Mouse (Mus musculus): Measurements from ENCODE around the gene Creb5. TPM values are rescaled to one million over a fixed set of nuclear protein-coding genes. Genes with fewer than 3 reads are reported as not detected.

Gene Creb5
- total RNA-seq, 2 experiments from 2014 or later: 5.0 to 5.2 TPM

- no peak for DNase-seq
Observed at GRCm38 (mm10) chr6:53596402-53596801, 309.3 kb downstream of the Creb5 start.

DNA sequence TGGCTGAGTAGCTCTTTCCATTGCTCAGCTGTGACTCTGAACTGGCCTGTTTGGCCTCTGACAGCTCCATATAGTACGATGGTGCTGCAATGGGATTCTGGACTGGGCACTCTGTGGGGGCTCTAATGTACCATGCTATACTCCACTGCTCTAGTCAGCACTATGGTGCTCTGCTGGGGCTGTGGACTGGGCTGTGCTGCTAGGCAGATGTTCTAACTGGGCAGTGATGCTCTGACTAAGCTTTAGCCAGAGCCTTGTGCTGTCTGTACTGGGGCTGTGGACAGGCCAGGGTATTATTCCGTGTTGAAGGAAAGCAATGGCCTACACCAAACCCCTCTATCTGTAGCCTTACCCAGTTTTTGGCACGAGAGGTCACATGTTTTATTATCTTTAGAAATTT lies 316.0 kb downstream of the Creb5 start:
- DNase-seq: no peak

- DNase-seq: no peak
Observed at GRCm38 (mm10) chr6:53603695-53604094, 316.6 kb downstream of the Creb5 start.

DNA sequence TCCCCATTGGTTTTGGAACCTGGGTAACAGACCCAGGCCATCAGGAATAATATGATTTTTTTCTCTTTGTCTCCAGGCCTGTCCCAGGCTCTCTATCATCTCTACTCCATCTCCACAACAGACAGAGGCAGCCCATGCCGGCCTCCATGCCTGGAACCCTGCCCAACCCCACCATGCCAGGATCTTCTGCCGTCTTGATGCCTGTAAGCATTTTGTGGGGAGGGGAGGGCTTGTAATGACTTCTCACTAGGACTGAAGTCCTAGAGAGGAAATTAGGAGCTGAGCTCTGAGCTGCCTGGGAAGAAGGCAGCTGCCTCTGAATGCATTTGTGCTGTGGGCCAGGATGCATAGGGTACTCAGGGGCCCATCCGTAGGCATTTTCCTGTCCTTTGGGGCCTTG lies 317.3 kb downstream of the Creb5 start:
- no peak for DNase-seq

GRCm38 (mm10) chr6:53605184-53605583 lies 318.1 kb downstream of the Creb5 start:
- no peak for DNase-seq

DNA sequence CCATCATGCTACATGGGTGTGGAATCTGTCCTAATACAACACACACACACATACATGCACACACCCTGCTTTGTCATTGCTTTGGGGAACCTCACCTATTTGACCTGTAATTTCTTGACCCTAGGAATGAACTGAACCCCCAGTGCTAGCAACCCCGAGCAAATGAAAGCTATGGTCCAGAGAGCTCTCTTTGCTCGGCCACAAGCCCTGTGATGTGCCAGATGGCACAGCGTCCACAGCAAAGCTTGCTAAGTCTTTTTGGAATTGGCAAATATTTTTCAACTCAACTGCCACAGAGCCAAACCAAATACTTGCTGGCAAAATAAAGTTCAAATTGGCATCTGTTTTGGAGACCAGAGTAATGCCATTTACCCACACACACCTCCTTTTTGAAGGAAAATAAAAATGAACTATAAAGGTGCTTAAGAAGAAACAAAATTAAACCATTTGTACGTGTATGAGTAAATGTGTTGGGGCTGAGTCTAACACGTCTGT lies 324.4 kb downstream of the Creb5 start:
- DNase-seq: no peak

DNA sequence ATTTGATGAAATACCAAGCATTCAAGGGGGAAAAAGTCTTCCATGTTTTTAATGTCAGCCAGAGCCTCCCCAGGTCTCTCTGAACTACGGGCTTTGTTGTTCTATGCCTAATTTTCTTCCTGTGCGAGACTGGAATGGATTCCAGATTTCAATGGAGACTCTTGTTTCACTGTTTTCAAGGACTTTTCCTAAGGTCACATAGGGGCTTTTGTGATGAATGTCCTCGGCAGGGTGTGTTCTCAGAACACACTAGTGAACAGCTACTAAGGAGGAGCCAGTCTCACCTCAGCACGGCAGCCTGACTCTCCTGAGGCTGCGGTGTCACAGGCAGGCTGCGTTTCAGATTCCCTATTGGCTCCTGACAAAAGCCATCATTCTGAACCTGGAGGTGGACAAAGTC lies 325.6 kb downstream of the Creb5 start:
- no peak for DNase-seq

DNA sequence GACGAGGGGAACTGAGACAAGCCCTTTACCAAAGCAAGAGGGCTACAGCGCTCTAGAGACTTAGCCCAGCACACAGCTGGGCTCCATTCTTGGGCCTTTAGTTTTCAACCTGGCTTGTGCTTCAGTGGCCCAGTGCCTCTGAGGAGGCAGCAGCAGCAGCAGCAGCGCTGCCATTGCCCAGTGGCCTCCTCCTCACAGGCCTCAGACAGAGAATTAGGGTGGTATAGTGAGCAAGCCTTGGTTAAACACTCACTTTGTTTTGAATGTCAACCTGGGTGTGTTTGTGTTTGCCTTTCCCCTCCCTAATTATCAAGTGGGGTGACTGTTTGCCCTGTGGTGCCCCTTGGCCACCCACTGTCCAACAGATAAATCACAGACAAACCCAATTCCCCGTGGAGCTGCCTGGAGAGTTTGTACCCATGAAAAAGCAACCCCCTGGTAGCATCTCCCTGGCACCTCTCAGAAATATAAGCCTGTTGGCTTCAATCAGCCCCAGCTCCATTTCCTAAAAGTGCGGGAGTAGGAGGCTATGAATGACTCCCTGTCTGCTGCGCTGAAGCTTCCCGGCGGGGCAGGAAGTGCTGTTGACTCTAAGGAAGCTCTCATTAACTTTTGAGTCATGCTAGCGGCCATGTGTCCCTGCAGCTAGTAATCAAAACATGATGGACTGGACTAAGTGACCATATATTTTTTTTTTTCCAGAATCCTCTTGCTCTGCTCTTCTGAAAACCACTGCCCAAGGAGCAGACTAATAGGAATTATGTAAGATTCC lies 328.6 kb downstream of the Creb5 start:
- no peak for DNase-seq

- DNase-seq: no peak
Observed at GRCm38 (mm10) chr6:53618164-53618563, 331.1 kb downstream of the Creb5 start.

- DNase-seq: no peak
Observed at GRCm38 (mm10) chr6:53619676-53620075, 332.6 kb downstream of the Creb5 start.

- DNase-seq: no peak
Observed at GRCm38 (mm10) chr6:53621295-53621694, 334.2 kb downstream of the Creb5 start.

- no peak for DNase-seq
Observed at GRCm38 (mm10) chr6:53624455-53625276, 337.6 kb downstream of the Creb5 start.

- no peak for DNase-seq
Observed at GRCm38 (mm10) chr6:53626044-53626443, 339.0 kb downstream of the Creb5 start.

- no peak for DNase-seq
Observed at GRCm38 (mm10) chr6:53628714-53629113, 341.6 kb downstream of the Creb5 start.

DNA sequence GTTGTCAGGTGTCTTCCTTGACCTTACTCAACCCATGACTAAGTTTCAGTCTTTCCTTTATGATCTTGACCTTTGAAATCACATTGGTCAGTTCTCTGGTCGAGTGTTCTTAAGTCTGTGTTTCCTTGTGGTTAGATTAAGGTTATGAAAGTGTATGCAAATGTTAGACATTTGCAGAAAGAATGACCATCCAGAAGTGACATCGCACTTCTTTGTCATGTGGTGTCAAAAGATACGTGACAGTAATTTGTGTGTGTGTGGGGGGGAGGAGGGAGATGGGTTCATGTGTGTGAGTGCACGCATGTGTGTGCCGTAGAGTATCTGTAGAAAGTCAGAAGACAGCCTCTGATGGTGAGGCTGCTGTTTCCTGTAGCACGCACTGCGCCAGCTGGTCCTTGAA lies 348.4 kb downstream of the Creb5 start:
- no peak for DNase-seq

GRCm38 (mm10) chr6:53637356-53638351 lies 350.6 kb downstream of the Creb5 start:
- DNase-seq: peak; percentile 31 to 39

DNA sequence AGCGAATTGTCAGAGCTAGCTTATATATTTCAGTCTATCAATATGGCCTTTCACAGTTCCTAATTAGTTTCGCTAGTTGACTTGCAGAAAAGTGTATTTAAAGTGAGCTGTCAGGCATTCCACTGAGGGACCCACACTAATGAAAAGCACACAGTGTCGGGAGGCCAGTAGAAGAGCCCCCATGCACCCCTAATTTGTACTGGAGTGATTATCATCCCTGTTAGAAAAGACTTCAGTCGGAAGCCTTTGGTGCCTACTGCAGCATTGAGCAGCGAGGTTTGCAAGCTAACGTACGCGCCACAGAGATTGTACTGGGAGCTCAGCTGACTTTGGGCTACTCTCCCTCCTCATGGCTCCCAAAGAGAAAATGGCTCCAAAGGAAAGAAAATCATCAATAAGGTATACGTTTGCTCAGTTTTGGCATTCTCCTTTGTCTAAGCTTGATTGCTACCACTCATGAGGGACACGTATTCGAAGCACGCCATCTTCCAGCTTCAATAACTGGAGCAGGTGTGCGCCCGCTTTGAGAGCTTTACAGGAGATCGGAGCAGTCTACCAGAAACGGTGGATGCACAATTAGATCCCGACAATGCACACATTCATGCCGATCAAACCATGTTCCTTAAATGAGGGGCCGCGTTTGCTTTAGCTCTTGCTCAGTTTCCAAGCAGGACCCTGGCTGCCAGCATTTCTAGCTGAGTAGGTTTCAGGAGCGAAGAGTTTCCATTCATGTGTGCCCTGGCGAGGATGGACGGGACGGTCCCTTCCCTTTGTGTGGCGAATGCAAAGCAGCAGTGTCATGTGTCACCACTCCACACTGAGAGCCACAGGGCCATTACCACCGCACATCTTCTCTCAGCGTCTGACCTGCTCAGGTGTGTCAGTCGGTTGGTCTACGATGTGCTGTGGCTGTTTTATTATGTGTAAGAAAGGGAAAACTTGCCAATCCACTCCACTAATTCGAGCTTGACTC lies 354.8 kb downstream of the Creb5 start:
- DNase-seq: no peak

GRCm38 (mm10) chr6:53642826-53643356 lies 355.8 kb downstream of the Creb5 start:
- DNase-seq: no peak

GRCm38 (mm10) chr6:53643481-53643880 lies 356.4 kb downstream of the Creb5 start:
- DNase-seq: no peak

DNA sequence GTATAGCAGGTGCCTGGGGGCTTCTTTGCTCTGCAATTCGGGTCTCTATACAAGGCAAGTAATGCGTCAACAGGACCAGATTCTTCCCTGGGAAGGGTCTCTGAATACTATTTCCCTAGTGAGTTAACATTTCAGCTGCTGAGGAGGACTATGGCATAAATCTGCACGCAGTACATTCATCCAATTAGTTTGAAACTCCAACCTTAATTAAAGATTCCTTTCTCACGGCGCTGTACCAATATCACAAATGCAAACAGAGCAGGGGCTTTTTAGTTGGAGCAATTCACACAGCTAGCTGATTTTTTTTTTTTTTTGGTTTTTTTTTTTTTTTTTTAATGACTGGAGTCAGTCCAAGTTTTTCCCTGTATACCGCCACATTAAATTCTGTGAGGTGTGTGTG lies 357.0 kb downstream of the Creb5 start:
- no peak for DNase-seq

DNA sequence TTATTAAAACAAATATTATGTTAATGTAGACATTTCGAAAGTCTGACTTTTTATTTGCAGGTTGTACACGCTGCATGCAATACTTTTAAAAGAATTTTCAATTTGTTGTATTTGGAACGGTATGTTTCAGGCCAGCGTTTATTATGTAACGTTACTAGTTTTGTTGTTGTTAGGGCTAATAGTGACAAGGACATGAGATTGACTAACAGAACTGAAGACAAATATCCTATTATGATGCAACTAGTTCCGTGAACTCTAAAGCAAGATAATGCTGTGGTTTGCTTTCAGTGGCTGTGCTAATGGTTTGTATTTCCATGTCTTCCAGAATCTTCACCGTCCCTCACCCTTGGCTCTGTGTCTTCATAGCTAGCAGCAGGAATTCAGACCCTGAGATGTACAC lies 357.9 kb downstream of the Creb5 start:
- DNase-seq: no peak

Measured in layer of hippocampus, postnatal 36 days (tissue).